Mouse (Mus musculus) bone marrow macrophage, adult 2 months (primary cell): ENCODE measurements at regions not wholly inside any gene's neighbourhood (a gene's known extent, or its start where the extent isn't known, plus 50 kb on each side); places are given as distances from the start of the nearest gene placed in this dataset.

Source experiments
- CTCF ChIP-seq: IDR thresholded peaks from 2 replicates; pipeline ENCODE4 v1.5.1; 2012; ENCODE audit warnings: low read depth, mild to moderate bottlenecking, low read length, moderate library complexity
- POLR2A ChIP-seq: IDR thresholded peaks from 2 replicates; pipeline ENCODE4 v1.6.1; 2012; ENCODE audit warnings: mild to moderate bottlenecking, low read depth, low read length, borderline replicate concordance

GRCm38 (mm10) chr17:16069334-16069733, 238.5 kb upstream of the Rgmb start:
- TF ChIP-seq CTCF, result no peak
- TF ChIP-seq POLR2A, result no peak
